Mouse (Mus musculus): ENCODE results near the gene Olfr1347. TPM values are rescaled to one million over a fixed set of nuclear protein-coding genes. Genes with fewer than 3 reads are reported as not detected.

The Olfr1347 gene
- total RNA-seq (2014; rRNA removed; ENCODE audit: low replicate concordance) (not detected in 2 replicates), polyA plus RNA-seq (2015; fragmentation: Nextera tagmentation; extraction: Ambion mirVana) (not detected in 2 replicates)

DNA sequence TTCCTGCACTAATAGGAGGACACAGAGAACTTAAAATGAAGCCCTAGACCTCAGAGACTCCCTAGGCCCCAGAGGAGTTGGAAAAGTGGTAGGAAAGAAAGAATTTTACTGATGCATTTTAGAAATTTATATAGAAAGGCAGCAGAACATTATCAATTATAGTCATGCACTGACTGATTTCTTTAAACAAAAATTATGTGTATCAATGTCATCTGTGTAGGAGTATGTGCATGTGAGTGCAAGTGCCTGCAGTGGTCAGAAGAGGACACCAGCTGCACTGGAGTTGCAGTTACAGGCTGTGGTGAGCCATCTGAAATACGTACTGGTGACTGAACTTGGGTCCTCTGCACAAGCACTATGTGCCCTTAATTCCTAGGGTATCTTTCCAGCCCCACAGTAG lies at the start of gene Olfr1347:
TSS of gene Olfr1347 (minus strand) at position 101 of the 400 bp plus-strand sequence.
- Histone ChIP-seq H3K36me3 (replicated peaks; ENCODE audit: control insufficient read depth, insufficient read depth, low read length) (no peaks in the 10 kb centered on the region), H3K27ac (ENCODE audit: low read depth) (no peak within 1 kb of the TSS), H3K4me1 (ENCODE audit: control insufficient read depth, insufficient read depth) (no peaks in the 10 kb centered on the region), H3K4me3 (ENCODE audit: low read depth, low read length) (no peak within 1 kb of the TSS), H3K4me2 (ENCODE audit: low read depth, low read length) (no peak within 1 kb of the TSS), H3K27me3 (ENCODE audit: control insufficient read depth, insufficient read depth, low read length) (no peaks in the 10 kb centered on the region), H3K9me3 (replicated peaks; ENCODE audit: control insufficient read depth, low read length) (0 out of 2 replicates have a peak, but pooled peaks cover 5% of the 10 kb centered on the region), H3K9ac (replicated peaks; ENCODE audit: low read depth, low read length) (no peak within 1 kb of the TSS)
- no peak for TF ChIP-seq CTCF (IDR thresholded peaks at IDR 0.05; ENCODE audit: low read depth)
- WGBS, result 32% methylated on average over 1 of the region's 1 CpGs
- ATAC-seq (ENCODE audit: insufficient read depth, low read depth), result no peak
- no peak for DNase-seq (ENCODE audit: low spot score)

GRCm38 (mm10) chr7:6526141-6526540 lies 26.6 kb upstream of the Olfr1347 start:
- Histone ChIP-seq H3K27ac (ENCODE audit: low read depth) (no peak overlapping the region), H3K9ac (replicated peaks; ENCODE audit: low read depth, low read length) (no peak overlapping the region), H3K27me3 (ENCODE audit: control insufficient read depth, insufficient read depth, low read length) (no peaks in the 10 kb centered on the region), H3K36me3 (replicated peaks; ENCODE audit: control insufficient read depth, insufficient read depth, low read length) (no peaks in the 10 kb centered on the region), H3K4me2 (ENCODE audit: low read depth, low read length) (no peak overlapping the region), H3K4me1 (ENCODE audit: control insufficient read depth, insufficient read depth) (no peaks in the 10 kb centered on the region), H3K4me3 (ENCODE audit: low read depth, low read length) (no peak overlapping the region), H3K9me3 (replicated peaks; ENCODE audit: control insufficient read depth, low read length) (peaks cover 16% of the 10 kb centered on the region; the same call in 1 of the 2 replicates)
- 56% methylated on average over 5 of the region's 5 CpGs for WGBS
- TF ChIP-seq CTCF (IDR thresholded peaks at IDR 0.05; ENCODE audit: low read depth), result peak; percentile 14; the same call in 1 of the 2 replicates
- TF ChIP-seq EP300 (IDR thresholded peaks at IDR 0.05; ENCODE audit: low read depth), result no peak
- no peak for DNase-seq (ENCODE audit: low spot score)
- ATAC-seq (ENCODE audit: insufficient read depth, low read depth), result no peak

GRCm38 (mm10) chr7:6525001-6525400 lies 25.4 kb upstream of the Olfr1347 start:
- DNase-seq (ENCODE audit: low spot score), result no peak
- Histone ChIP-seq H3K4me1 (ENCODE audit: control insufficient read depth, insufficient read depth) (no peaks in the 10 kb centered on the region), H3K36me3 (replicated peaks; ENCODE audit: control insufficient read depth, insufficient read depth, low read length) (no peaks in the 10 kb centered on the region), H3K9ac (replicated peaks; ENCODE audit: low read depth, low read length) (no peak overlapping the region), H3K4me2 (ENCODE audit: low read depth, low read length) (no peak overlapping the region), H3K27me3 (ENCODE audit: control insufficient read depth, insufficient read depth, low read length) (no peaks in the 10 kb centered on the region), H3K4me3 (ENCODE audit: low read depth, low read length) (no peak overlapping the region), H3K27ac (ENCODE audit: low read depth) (no peak overlapping the region), H3K9me3 (replicated peaks; ENCODE audit: control insufficient read depth, low read length) (peaks cover 16% of the 10 kb centered on the region; the same call in 1 of the 2 replicates)
- 51% methylated on average over 3 of the region's 3 CpGs for WGBS
- no peak for ATAC-seq (ENCODE audit: insufficient read depth, low read depth)
- no peak for TF ChIP-seq CTCF (IDR thresholded peaks at IDR 0.05; ENCODE audit: low read depth)

- DNase-seq (ENCODE audit: low spot score), result no peak
- Histone ChIP-seq H3K4me2 (ENCODE audit: low read depth, low read length) (no peak within 1 kb of the TSS), H3K36me3 (replicated peaks; ENCODE audit: control insufficient read depth, insufficient read depth, low read length) (no peaks in the 10 kb centered on the region), H3K27ac (ENCODE audit: low read depth) (no peak within 1 kb of the TSS), H3K4me1 (ENCODE audit: control insufficient read depth, insufficient read depth) (no peaks in the 10 kb centered on the region), H3K27me3 (ENCODE audit: control insufficient read depth, insufficient read depth, low read length) (no peaks in the 10 kb centered on the region), H3K4me3 (ENCODE audit: low read depth, low read length) (no peak within 1 kb of the TSS), H3K9ac (replicated peaks; ENCODE audit: low read depth, low read length) (no peak within 1 kb of the TSS), H3K9me3 (replicated peaks; ENCODE audit: control insufficient read depth, low read length) (peaks cover 16% of the 10 kb centered on the region; the same call in 1 of the 2 replicates)
- WGBS, result 61% methylated on average over 5 of the region's 5 CpGs
- TF ChIP-seq EP300 (IDR thresholded peaks at IDR 0.05; ENCODE audit: low read depth), result no peak
- no peak for TF ChIP-seq CTCF (IDR thresholded peaks at IDR 0.05; ENCODE audit: low read depth)
- no peak for ATAC-seq (ENCODE audit: insufficient read depth, low read depth)
Observed at GRCm38 (mm10) chr7:6522850-6523249, 23.3 kb upstream of the Olfr1347 start, which contains the start of gene Olfr1349. Gene Olfr1349 (minus strand): TSS chr7:6522950.

GRCm38 (mm10) chr7:6521666-6522065 lies 22.1 kb upstream of the Olfr1347 start:
- no peak overlapping the region for H3K9ac ChIP-seq (replicated peaks; ENCODE audit: low read depth, low read length)
- no peaks in the 10 kb centered on the region for H3K4me1 ChIP-seq (ENCODE audit: control insufficient read depth, insufficient read depth)
- no peaks in the 10 kb centered on the region for H3K27me3 ChIP-seq (ENCODE audit: control insufficient read depth, insufficient read depth, low read length)
- no peak for TF ChIP-seq CTCF (IDR thresholded peaks at IDR 0.05; ENCODE audit: low read depth)
- TF ChIP-seq EP300 (IDR thresholded peaks at IDR 0.05; ENCODE audit: low read depth), result no peak
- no peak for DNase-seq (ENCODE audit: low spot score)
- H3K4me3 ChIP-seq (ENCODE audit: low read depth, low read length), result no peak overlapping the region
- peaks cover 16% of the 10 kb centered on the region; the same call in 1 of the 2 replicates for H3K9me3 ChIP-seq (replicated peaks; ENCODE audit: control insufficient read depth, low read length)
- H3K4me2 ChIP-seq (ENCODE audit: low read depth, low read length), result no peak overlapping the region
- no peak for ATAC-seq (ENCODE audit: insufficient read depth, low read depth)
- no peaks in the 10 kb centered on the region for H3K36me3 ChIP-seq (replicated peaks; ENCODE audit: control insufficient read depth, insufficient read depth, low read length)
- 6% methylated on average over 1 of the region's 1 CpGs for WGBS
- no peak overlapping the region for H3K27ac ChIP-seq (ENCODE audit: low read depth)

GRCm38 (mm10) chr7:6508648-6509047 lies 9.1 kb upstream of the Olfr1347 start, which contains the start of gene Olfr1348:
Gene Olfr1348 (minus strand): TSS chr7:6508748.
- no peaks in the 10 kb centered on the region for H3K27me3 ChIP-seq (ENCODE audit: control insufficient read depth, insufficient read depth, low read length)
- WGBS, result 100% methylated on average over 1 of the region's 1 CpGs
- H3K9me3 ChIP-seq (replicated peaks; ENCODE audit: control insufficient read depth, low read length), result peaks cover 11% of the 10 kb centered on the region; the same call in 1 of the 2 replicates
- no peak within 1 kb of the TSS for H3K4me3 ChIP-seq (ENCODE audit: low read depth, low read length)
- DNase-seq (ENCODE audit: low spot score) (no peak), ATAC-seq (ENCODE audit: insufficient read depth, low read depth) (no peak)
- H3K36me3 ChIP-seq (replicated peaks; ENCODE audit: control insufficient read depth, insufficient read depth, low read length), result no peaks in the 10 kb centered on the region
- no peaks in the 10 kb centered on the region for H3K4me1 ChIP-seq (ENCODE audit: control insufficient read depth, insufficient read depth)
- TF ChIP-seq CTCF (IDR thresholded peaks at IDR 0.05; ENCODE audit: low read depth) (no peak), EP300 (IDR thresholded peaks at IDR 0.05; ENCODE audit: low read depth) (no peak)
- no peak within 1 kb of the TSS for H3K4me2 ChIP-seq (ENCODE audit: low read depth, low read length)
- no peak within 1 kb of the TSS for H3K27ac ChIP-seq (ENCODE audit: low read depth)
- no peak within 1 kb of the TSS for H3K9ac ChIP-seq (replicated peaks; ENCODE audit: low read depth, low read length)

All from heart, postnatal 0 days (tissue).